Mouse (Mus musculus): ENCODE data around the gene Cryzl2. TPM values are rescaled to one million over a fixed set of nuclear protein-coding genes. Genes with fewer than 3 reads are reported as not detected.

Cryzl2 gene
- total RNA-seq (2015; ENCODE audit: low replicate concordance): 2.1 and 7.7 TPM in 2 replicates
- 0.98 and 3.6 TPM in 2 replicates for total RNA-seq (2017; ENCODE audit: low replicate concordance)

GRCm38 (mm10) chr1:157458421-157459208 lies at the start of gene Cryzl2:
Gene Cryzl2, plus strand, starts transcription at chr1:157458577.
- ATAC-seq (replicated peaks; ENCODE audit: low FRiP score, poor library complexity, severe bottlenecking): peak; percentile 65

- ATAC-seq (replicated peaks; ENCODE audit: low FRiP score, poor library complexity, severe bottlenecking): no peak
Measured at GRCm38 (mm10) chr1:157409648-157410047, 48.7 kb upstream of the Cryzl2 start.

- ATAC-seq (replicated peaks; ENCODE audit: low FRiP score, poor library complexity, severe bottlenecking): no peak
Measured at GRCm38 (mm10) chr1:157410937-157411336, 47.4 kb upstream of the Cryzl2 start.

GRCm38 (mm10) chr1:157411341-157411710 lies 47.1 kb upstream of the Cryzl2 start:
- ATAC-seq (replicated peaks; ENCODE audit: low FRiP score, poor library complexity, severe bottlenecking): no peak

GRCm38 (mm10) chr1:157411711-157412380 lies 46.5 kb upstream of the Cryzl2 start:
- 0 out of 2 replicates have a peak, but pooled peaks have one; percentile 43 for ATAC-seq (replicated peaks; ENCODE audit: low FRiP score, poor library complexity, severe bottlenecking)

GRCm38 (mm10) chr1:157412454-157413369 lies 45.7 kb upstream of the Cryzl2 start, which contains the start of gene Rasal2:
Gene Rasal2, minus strand, starts transcription at chr1:157412595.
- peak; percentile 74 for ATAC-seq (replicated peaks; ENCODE audit: low FRiP score, poor library complexity, severe bottlenecking)

- ATAC-seq (replicated peaks; ENCODE audit: low FRiP score, poor library complexity, severe bottlenecking): no peak
Measured at GRCm38 (mm10) chr1:157415771-157416170, 42.6 kb upstream of the Cryzl2 start.

GRCm38 (mm10) chr1:157416628-157417027 lies 41.7 kb upstream of the Cryzl2 start:
- ATAC-seq (replicated peaks; ENCODE audit: low FRiP score, poor library complexity, severe bottlenecking): no peak

- no peak for ATAC-seq (replicated peaks; ENCODE audit: low FRiP score, poor library complexity, severe bottlenecking)
Measured at GRCm38 (mm10) chr1:157417414-157417813, 41.0 kb upstream of the Cryzl2 start.

GRCm38 (mm10) chr1:157417861-157418260 lies 40.5 kb upstream of the Cryzl2 start:
- ATAC-seq (replicated peaks; ENCODE audit: low FRiP score, poor library complexity, severe bottlenecking): no peak

GRCm38 (mm10) chr1:157425741-157426427 lies 32.5 kb upstream of the Cryzl2 start:
- ATAC-seq (replicated peaks; ENCODE audit: low FRiP score, poor library complexity, severe bottlenecking): no peak

GRCm38 (mm10) chr1:157426933-157427332 lies 31.4 kb upstream of the Cryzl2 start:
- no peak for ATAC-seq (replicated peaks; ENCODE audit: low FRiP score, poor library complexity, severe bottlenecking)

- no peak for ATAC-seq (replicated peaks; ENCODE audit: low FRiP score, poor library complexity, severe bottlenecking)
Measured at GRCm38 (mm10) chr1:157427604-157428003, 30.8 kb upstream of the Cryzl2 start.

- no peak for ATAC-seq (replicated peaks; ENCODE audit: low FRiP score, poor library complexity, severe bottlenecking)
Measured at GRCm38 (mm10) chr1:157428366-157428765, 30.0 kb upstream of the Cryzl2 start.

- ATAC-seq (replicated peaks; ENCODE audit: low FRiP score, poor library complexity, severe bottlenecking): no peak
Measured at GRCm38 (mm10) chr1:157433316-157433715, 25.1 kb upstream of the Cryzl2 start.

GRCm38 (mm10) chr1:157434404-157434803 lies 24.0 kb upstream of the Cryzl2 start:
- no peak for ATAC-seq (replicated peaks; ENCODE audit: low FRiP score, poor library complexity, severe bottlenecking)

GRCm38 (mm10) chr1:157435926-157436325 lies 22.5 kb upstream of the Cryzl2 start:
- no peak for ATAC-seq (replicated peaks; ENCODE audit: low FRiP score, poor library complexity, severe bottlenecking)

- no peak for ATAC-seq (replicated peaks; ENCODE audit: low FRiP score, poor library complexity, severe bottlenecking)
Measured at GRCm38 (mm10) chr1:157438290-157438689, 20.1 kb upstream of the Cryzl2 start.

- no peak for ATAC-seq (replicated peaks; ENCODE audit: low FRiP score, poor library complexity, severe bottlenecking)
Measured at GRCm38 (mm10) chr1:157439101-157439500, 19.3 kb upstream of the Cryzl2 start.

All from erythroblast, adult 5-6 weeks (primary cell).